Mouse (Mus musculus) testis, adult 2 months (tissue): ENCODE data around the gene Fam208a.

Experiments
- CTCF ChIP-seq: fragments of 200-500 bp; IDR thresholded peaks from 2 replicates; pipeline ENCODE4 v1.5.1; 2012; ENCODE audit warnings: low read depth, mild to moderate bottlenecking, inconsistent platforms, low read length, moderate library complexity; ENCODE audit not compliant: control insufficient read depth, insufficient read depth, insufficient replicate concordance
- POLR2A ChIP-seq: fragments of 200-500 bp; IDR thresholded peaks from 2 replicates; pipeline ENCODE4 v1.6.1; 2012; ENCODE audit warnings: low read depth, mild to moderate bottlenecking, inconsistent platforms, low read length, moderate library complexity; ENCODE audit not compliant: control insufficient read depth

DNA sequence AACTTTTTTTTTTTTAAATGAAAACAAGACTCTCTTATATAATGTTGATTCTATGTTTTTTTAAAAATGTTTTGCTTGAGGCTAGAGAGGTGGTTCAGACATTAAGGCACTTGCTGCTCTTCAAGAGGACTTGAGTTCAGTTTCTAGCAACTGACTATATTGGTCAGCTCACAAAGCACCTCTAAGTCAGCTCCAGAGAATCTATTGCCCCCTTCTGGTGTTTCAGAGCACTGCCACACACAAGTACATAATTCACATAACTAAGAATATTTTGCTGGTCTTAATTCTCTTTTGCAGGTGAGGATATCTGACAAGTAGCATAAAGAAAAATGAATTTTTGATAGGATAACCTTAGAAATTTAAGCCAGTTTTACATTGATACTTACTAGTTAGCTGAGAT is 12.3 kb downstream of the Fam208a start:
- TF ChIP-seq CTCF (no peak), POLR2A (no peak)
